Mouse (Mus musculus) embryonic fibroblast, embryonic 13.5 days (primary cell): ENCODE data around the gene Tmem115.

Source experiments
- CTCF ChIP-seq: IDR thresholded peaks from 2 replicates; pipeline ENCODE4 v1.5.1; 2011; ENCODE audit warnings: mild to moderate bottlenecking, control low read depth, low read length, moderate library complexity, borderline replicate concordance; ENCODE audit not compliant: insufficient read depth
- POLR2A ChIP-seq: IDR thresholded peaks from 2 replicates; pipeline ENCODE4 v1.6.1; 2011; ENCODE audit warnings: low read depth, mild to moderate bottlenecking, control low read depth, low read length, moderate library complexity

GRCm38 (mm10) chr9:107572327-107572662 is 38.5 kb downstream of the Tmem115 start:
- TF ChIP-seq CTCF, result no peak
- no peak for TF ChIP-seq POLR2A
